Mouse (Mus musculus): ENCODE data around the gene Scgb1a1. TPM values are rescaled to one million over a fixed set of nuclear protein-coding genes. Genes with fewer than 3 reads are reported as not detected.
A peak's percentile ranks its signal among the peaks of the same experiment; 100 is the strongest.
"Not testable (repeated sequence)": the region's sequence is repeated elsewhere in the genome, so short reads cannot be mapped to it uniquely, and the experiment has no call there.

The Scgb1a1 gene
- polyA plus RNA-seq, 1 experiment = not detected

- no peak for TF ChIP-seq GATA1 (IDR thresholded peaks at IDR 0.05; ENCODE audit: borderline replicate concordance, low read length)
- no peak for TF ChIP-seq FLI1 (IDR thresholded peaks at IDR 0.05; ENCODE audit: low read length)
- Histone ChIP-seq H3K27me3 (replicated peaks) (no peaks in the 10 kb centered on the region), H3K9me3 (no peaks in the 10 kb centered on the region), H3K4me3 (replicated peaks) (no peak overlapping the region), H3K36me3 (replicated peaks; ENCODE audit: low read length) (no peaks in the 10 kb centered on the region), H3K4me1 (peaks cover 84% of the 10 kb centered on the region)
Measured at GRCm38 (mm10) chr19:9058944-9059343, 28.8 kb downstream of the Scgb1a1 start.

- no peak for TF ChIP-seq FLI1 (IDR thresholded peaks at IDR 0.05; ENCODE audit: low read length)
- no peak for TF ChIP-seq GATA1 (IDR thresholded peaks at IDR 0.05; ENCODE audit: borderline replicate concordance, low read length)
- no peaks in the 10 kb centered on the region for H3K27me3 ChIP-seq (replicated peaks)
- no peaks in the 10 kb centered on the region for H3K9me3 ChIP-seq
- H3K4me1 ChIP-seq = peaks cover 86% of the 10 kb centered on the region
- no peak overlapping the region for H3K4me3 ChIP-seq (replicated peaks)
- H3K36me3 ChIP-seq (replicated peaks; ENCODE audit: low read length) = no peaks in the 10 kb centered on the region
Measured at GRCm38 (mm10) chr19:9058331-9058884, 29.4 kb downstream of the Scgb1a1 start.

- H3K9me3 ChIP-seq = no peaks in the 10 kb centered on the region
- peaks cover 86% of the 10 kb centered on the region for H3K4me1 ChIP-seq
- no peaks in the 10 kb centered on the region for H3K36me3 ChIP-seq (replicated peaks; ENCODE audit: low read length)
- TF ChIP-seq FLI1 (IDR thresholded peaks at IDR 0.05; ENCODE audit: low read length) (no peak), GATA1 (IDR thresholded peaks at IDR 0.05; ENCODE audit: borderline replicate concordance, low read length) (no peak)
- no peaks in the 10 kb centered on the region for H3K27me3 ChIP-seq (replicated peaks)
- H3K4me3 ChIP-seq (replicated peaks) = no peak overlapping the region
Measured at GRCm38 (mm10) chr19:9057679-9058078, 30.1 kb downstream of the Scgb1a1 start.

- H3K4me1 ChIP-seq = peaks cover 79% of the 10 kb centered on the region
- TF ChIP-seq FLI1 (IDR thresholded peaks at IDR 0.05; ENCODE audit: low read length) (no peak), GATA1 (IDR thresholded peaks at IDR 0.05; ENCODE audit: borderline replicate concordance, low read length) (no peak)
Measured at GRCm38 (mm10) chr19:9055703-9056355, 31.9 kb downstream of the Scgb1a1 start.

GRCm38 (mm10) chr19:9055153-9055552 is 32.6 kb downstream of the Scgb1a1 start:
- Histone ChIP-seq H3K4me1 (peaks cover 80% of the 10 kb centered on the region), H3K36me3 (replicated peaks; ENCODE audit: low read length) (peaks cover 1% of the 10 kb centered on the region)
- TF ChIP-seq GATA1 (IDR thresholded peaks at IDR 0.05; ENCODE audit: borderline replicate concordance, low read length) = no peak

More at GRCm38 (mm10) chr19:9055703-9056355, 31.9 kb downstream of the Scgb1a1 start:
- Histone ChIP-seq H3K27me3 (replicated peaks) (no peaks in the 10 kb centered on the region), H3K9me3 (no peaks in the 10 kb centered on the region), H3K4me3 (replicated peaks) (no peak overlapping the region), H3K36me3 (replicated peaks; ENCODE audit: low read length) (no peaks in the 10 kb centered on the region)

GRCm38 (mm10) chr19:9052803-9053431 is 34.8 kb downstream of the Scgb1a1 start:
- Histone ChIP-seq H3K36me3 (replicated peaks; ENCODE audit: low read length) (peaks cover 11% of the 10 kb centered on the region), H3K9me3 (peaks cover 8% of the 10 kb centered on the region), H3K27me3 (replicated peaks) (no peaks in the 10 kb centered on the region), H3K4me1 (peaks cover 62% of the 10 kb centered on the region), H3K4me3 (replicated peaks) (peak overlapping the region; percentile 67)
- no peak for TF ChIP-seq FLI1 (IDR thresholded peaks at IDR 0.05; ENCODE audit: low read length)
- TF ChIP-seq GATA1 (IDR thresholded peaks at IDR 0.05; ENCODE audit: borderline replicate concordance, low read length) = no peak

More at GRCm38 (mm10) chr19:9055153-9055552, 32.6 kb downstream of the Scgb1a1 start:
- H3K4me3 ChIP-seq (replicated peaks) = no peak overlapping the region
- no peaks in the 10 kb centered on the region for H3K27me3 ChIP-seq (replicated peaks)
- no peaks in the 10 kb centered on the region for H3K9me3 ChIP-seq

- Histone ChIP-seq H3K36me3 (replicated peaks; ENCODE audit: low read length) (peaks cover 11% of the 10 kb centered on the region), H3K4me1 (peaks cover 58% of the 10 kb centered on the region)
- not testable (repeated sequence) for H3K27me3 ChIP-seq (replicated peaks); H3K9me3 ChIP-seq; H3K4me3 ChIP-seq (replicated peaks)
Measured at GRCm38 (mm10) chr19:9051985-9052384, 35.8 kb downstream of the Scgb1a1 start.

GRCm38 (mm10) chr19:9050294-9051229 is 37.2 kb downstream of the Scgb1a1 start:
- Histone ChIP-seq H3K4me3 (replicated peaks) (peak overlapping the region; percentile 65), H3K9me3 (peaks cover 8% of the 10 kb centered on the region), H3K4me1 (peaks cover 51% of the 10 kb centered on the region), H3K36me3 (replicated peaks; ENCODE audit: low read length) (peaks cover 11% of the 10 kb centered on the region), H3K27me3 (replicated peaks) (no peaks in the 10 kb centered on the region)
- TF ChIP-seq FLI1 (IDR thresholded peaks at IDR 0.05; ENCODE audit: low read length) = no peak
- TF ChIP-seq GATA1 (IDR thresholded peaks at IDR 0.05; ENCODE audit: borderline replicate concordance, low read length) = no peak

GRCm38 (mm10) chr19:9048981-9049687 is 38.6 kb downstream of the Scgb1a1 start:
- Histone ChIP-seq H3K4me3 (replicated peaks) (no peak overlapping the region), H3K27me3 (replicated peaks) (no peaks in the 10 kb centered on the region), H3K9me3 (peaks cover 8% of the 10 kb centered on the region), H3K4me1 (peaks cover 54% of the 10 kb centered on the region), H3K36me3 (replicated peaks; ENCODE audit: low read length) (peaks cover 11% of the 10 kb centered on the region)
- no peak for TF ChIP-seq FLI1 (IDR thresholded peaks at IDR 0.05; ENCODE audit: low read length)
- no peak for TF ChIP-seq GATA1 (IDR thresholded peaks at IDR 0.05; ENCODE audit: borderline replicate concordance, low read length)
